Mouse (Mus musculus) cortical plate, adult 2 months (tissue): ENCODE measurements around the gene Adra2c.

Experiments
- CTCF ChIP-seq: fragments of 200-500 bp; IDR thresholded peaks from 2 replicates; pipeline ENCODE4 v1.5.1; 2011; ENCODE audit warnings: mild to moderate bottlenecking, control low read depth, low read length; ENCODE audit not compliant: insufficient read depth; ENCODE audit errors: extremely low read depth
- POLR2A ChIP-seq: fragments of 200-500 bp; IDR thresholded peaks from 2 replicates; pipeline ENCODE4 v1.6.1; 2011; ENCODE audit warnings: mild to moderate bottlenecking, low read length, control low read depth; ENCODE audit not compliant: insufficient read depth; ENCODE audit errors: extremely low read depth

DNA sequence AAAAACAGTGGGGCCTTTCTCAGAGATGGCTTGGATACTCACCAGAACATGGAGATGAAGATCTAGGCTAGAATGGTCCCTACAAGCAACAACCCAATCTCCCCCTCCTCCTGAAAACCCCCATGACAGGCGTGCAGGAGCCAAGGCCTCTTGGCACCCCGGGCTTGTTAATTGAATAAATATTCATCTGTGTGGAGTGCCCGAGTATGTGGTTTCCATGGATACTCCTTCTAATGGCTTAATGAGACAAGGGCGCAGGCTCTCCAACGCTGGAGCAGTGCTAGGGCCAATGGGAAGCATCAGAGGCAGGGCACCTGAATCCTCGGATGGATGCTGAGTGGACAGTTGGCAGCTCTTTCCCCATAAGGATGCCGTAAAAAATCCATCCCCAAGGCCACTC lies 10.6 kb upstream of the Adra2c start:
- TF ChIP-seq CTCF (no peak), POLR2A (no peak)
